Mouse (Mus musculus): ENCODE results near the gene Vamp5. TPM values are rescaled to one million over a fixed set of nuclear protein-coding genes. Genes with fewer than 3 reads are reported as not detected.

Gene Vamp5
- polyA plus RNA-seq, 1 experiment from 2014 or later: 13.7 TPM

DNA sequence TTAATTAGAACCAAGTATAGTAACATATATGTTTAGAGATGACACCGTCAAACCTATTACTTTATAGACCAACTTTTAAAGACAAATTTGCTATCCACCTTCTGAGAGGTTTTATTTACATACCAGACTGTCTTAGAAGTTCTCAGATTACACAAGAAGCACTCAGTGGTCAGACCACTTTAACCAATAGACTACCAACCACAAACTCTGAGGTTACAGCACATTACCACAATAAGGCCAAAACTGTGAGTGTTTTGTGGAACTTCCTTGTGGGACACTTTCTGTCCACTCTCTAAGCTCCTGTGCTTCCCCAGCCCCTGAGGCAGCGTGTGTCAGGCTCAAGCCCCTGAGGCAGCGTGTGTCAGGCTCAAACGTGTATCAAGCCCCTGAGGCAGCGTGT is 51.2 kb downstream of the Vamp5 start:
- no peak overlapping the region for H3K9ac ChIP-seq (ENCODE audit: low read depth, low read length)
- DNase-seq (ENCODE audit: low spot score) (no peak), ATAC-seq (ENCODE audit: low FRiP score) (no peak)
- no peaks in the 10 kb centered on the region for H3K9me3 ChIP-seq (ENCODE audit: control insufficient read depth, low read length)
- H3K4me3 ChIP-seq (ENCODE audit: low read depth, low read length): no peak overlapping the region
- H3K36me3 ChIP-seq (ENCODE audit: control insufficient read depth, insufficient read depth, low read length): peaks cover 8% of the 10 kb centered on the region; the same call in 1 of the 2 replicates
- no peaks in the 10 kb centered on the region for H3K4me1 ChIP-seq (replicated peaks; ENCODE audit: control insufficient read depth, insufficient read depth, low read length)
- H3K4me2 ChIP-seq (replicated peaks; ENCODE audit: low read depth, low read length): no peak overlapping the region
- 94% methylated on average over 5 of the region's 5 CpGs for WGBS
- no peaks in the 10 kb centered on the region for H3K27me3 ChIP-seq (ENCODE audit: control insufficient read depth, insufficient read depth, low read length)
- H3K27ac ChIP-seq (ENCODE audit: low read depth, low read length): no peak overlapping the region

GRCm38 (mm10) chr6:72326274-72326673 is 54.0 kb downstream of the Vamp5 start:
- H3K36me3 ChIP-seq (ENCODE audit: control insufficient read depth, insufficient read depth, low read length): peaks cover 14% of the 10 kb centered on the region
- WGBS: 82% methylated on average over 6 of the region's 6 CpGs
- H3K4me3 ChIP-seq (ENCODE audit: low read depth, low read length): no peak overlapping the region
- H3K4me1 ChIP-seq (replicated peaks; ENCODE audit: control insufficient read depth, insufficient read depth, low read length): no peaks in the 10 kb centered on the region
- H3K9ac ChIP-seq (ENCODE audit: low read depth, low read length): no peak overlapping the region
- no peaks in the 10 kb centered on the region for H3K9me3 ChIP-seq (ENCODE audit: control insufficient read depth, low read length)
- ATAC-seq (ENCODE audit: low FRiP score) (no peak), DNase-seq (ENCODE audit: low spot score) (no peak)
- H3K27ac ChIP-seq (ENCODE audit: low read depth, low read length): no peak overlapping the region
- no peaks in the 10 kb centered on the region for H3K27me3 ChIP-seq (ENCODE audit: control insufficient read depth, insufficient read depth, low read length)
- H3K4me2 ChIP-seq (replicated peaks; ENCODE audit: low read depth, low read length): no peak overlapping the region

- H3K27ac ChIP-seq (ENCODE audit: low read depth, low read length): no peak overlapping the region
- no peaks in the 10 kb centered on the region for H3K4me1 ChIP-seq (replicated peaks; ENCODE audit: control insufficient read depth, insufficient read depth, low read length)
- no peak overlapping the region for H3K4me3 ChIP-seq (ENCODE audit: low read depth, low read length)
- no peak overlapping the region for H3K4me2 ChIP-seq (replicated peaks; ENCODE audit: low read depth, low read length)
- H3K36me3 ChIP-seq (ENCODE audit: control insufficient read depth, insufficient read depth, low read length): peaks cover 20% of the 10 kb centered on the region
- DNase-seq (ENCODE audit: low spot score) (no peak), ATAC-seq (ENCODE audit: low FRiP score) (no peak)
- no peaks in the 10 kb centered on the region for H3K27me3 ChIP-seq (ENCODE audit: control insufficient read depth, insufficient read depth, low read length)
- 88% methylated on average over 6 of the region's 6 CpGs for WGBS
- no peak overlapping the region for H3K9ac ChIP-seq (ENCODE audit: low read depth, low read length)
- no peaks in the 10 kb centered on the region for H3K9me3 ChIP-seq (ENCODE audit: control insufficient read depth, low read length)
Observed at GRCm38 (mm10) chr6:72323786-72324508, 56.3 kb downstream of the Vamp5 start.

GRCm38 (mm10) chr6:72322936-72323335 is 57.3 kb downstream of the Vamp5 start:
- no peak for DNase-seq (ENCODE audit: low spot score)
- 92% methylated on average over 3 of the region's 3 CpGs for WGBS
- Histone ChIP-seq H3K4me3 (ENCODE audit: low read depth, low read length) (no peak overlapping the region), H3K27me3 (ENCODE audit: control insufficient read depth, insufficient read depth, low read length) (no peaks in the 10 kb centered on the region), H3K27ac (ENCODE audit: low read depth, low read length) (no peak overlapping the region), H3K4me1 (replicated peaks; ENCODE audit: control insufficient read depth, insufficient read depth, low read length) (no peaks in the 10 kb centered on the region), H3K36me3 (ENCODE audit: control insufficient read depth, insufficient read depth, low read length) (peaks cover 23% of the 10 kb centered on the region), H3K4me2 (replicated peaks; ENCODE audit: low read depth, low read length) (no peak overlapping the region), H3K9me3 (ENCODE audit: control insufficient read depth, low read length) (no peaks in the 10 kb centered on the region), H3K9ac (ENCODE audit: low read depth, low read length) (no peak overlapping the region)
- ATAC-seq (ENCODE audit: low FRiP score): no peak

GRCm38 (mm10) chr6:72319019-72319418 is 61.2 kb downstream of the Vamp5 start:
- Histone ChIP-seq H3K9me3 (ENCODE audit: control insufficient read depth, low read length) (no peaks in the 10 kb centered on the region), H3K4me3 (ENCODE audit: low read depth, low read length) (no peak overlapping the region), H3K27ac (ENCODE audit: low read depth, low read length) (no peak overlapping the region), H3K36me3 (ENCODE audit: control insufficient read depth, insufficient read depth, low read length) (peaks cover 22% of the 10 kb centered on the region), H3K27me3 (ENCODE audit: control insufficient read depth, insufficient read depth, low read length) (no peaks in the 10 kb centered on the region), H3K9ac (ENCODE audit: low read depth, low read length) (no peak overlapping the region), H3K4me2 (replicated peaks; ENCODE audit: low read depth, low read length) (no peak overlapping the region), H3K4me1 (replicated peaks; ENCODE audit: control insufficient read depth, insufficient read depth, low read length) (no peaks in the 10 kb centered on the region)
- DNase-seq (ENCODE audit: low spot score): peak; percentile 61
- ATAC-seq (ENCODE audit: low FRiP score): no peak
- 86% methylated on average over 11 of the region's 11 CpGs for WGBS

Other genes with a start within 250 kb of the Vamp5 start
- 9.2 and 9.6 TPM in 2 replicates for gene Atoh8, start 144.9 kb downstream of the Vamp5 start, polyA plus RNA-seq (2014; fragmentation: Nextera tagmentation; extraction: Ambion mirVana)
- not detected in 2 replicates for gene Sftpb, start 75.9 kb downstream of the Vamp5 start, polyA plus RNA-seq (2014; fragmentation: Nextera tagmentation; extraction: Ambion mirVana)
- gene Usp39, start 35.3 kb downstream of the Vamp5 start, polyA plus RNA-seq (2014; fragmentation: Nextera tagmentation; extraction: Ambion mirVana): 102 and 113 TPM in 2 replicates
- 17.6 and 28.4 TPM in 2 replicates for gene 0610030E20Rik, start 33.2 kb downstream of the Vamp5 start, polyA plus RNA-seq (2014; fragmentation: Nextera tagmentation; extraction: Ambion mirVana)
- 7.0 and 9.2 TPM in 2 replicates for gene Tmem150a, start 25.0 kb downstream of the Vamp5 start, polyA plus RNA-seq (2014; fragmentation: Nextera tagmentation; extraction: Ambion mirVana)
- gene Rnf181, start 13.5 kb downstream of the Vamp5 start, polyA plus RNA-seq (2014; fragmentation: Nextera tagmentation; extraction: Ambion mirVana): 106 and 111 TPM in 2 replicates
- 35.2 and 37.9 TPM in 2 replicates for gene Vamp8, start 10.2 kb upstream of the Vamp5 start, polyA plus RNA-seq (2014; fragmentation: Nextera tagmentation; extraction: Ambion mirVana)
- 12.9 and 13.1 TPM in 2 replicates for gene Ggcx, start 33.8 kb upstream of the Vamp5 start, polyA plus RNA-seq (2014; fragmentation: Nextera tagmentation; extraction: Ambion mirVana)
- gene Mat2a, start 59.1 kb upstream of the Vamp5 start, polyA plus RNA-seq (2014; fragmentation: Nextera tagmentation; extraction: Ambion mirVana): 409 and 478 TPM in 2 replicates
- 0.45 and 0.66 TPM in 2 replicates for gene Sh2d6, start 141.2 kb upstream of the Vamp5 start, polyA plus RNA-seq (2014; fragmentation: Nextera tagmentation; extraction: Ambion mirVana)
- gene Capg, start 163.9 kb upstream of the Vamp5 start, polyA plus RNA-seq (2014; fragmentation: Nextera tagmentation; extraction: Ambion mirVana): 10.4 TPM in 2 replicates
- 17.7 and 18.5 TPM in 2 replicates for gene Elmod3, start 217.9 kb upstream of the Vamp5 start, polyA plus RNA-seq (2014; fragmentation: Nextera tagmentation; extraction: Ambion mirVana)
- gene Retsat, start 218.0 kb upstream of the Vamp5 start, polyA plus RNA-seq (2014; fragmentation: Nextera tagmentation; extraction: Ambion mirVana): 6.0 and 7.4 TPM in 2 replicates
- gene Tgoln1, start 236.5 kb upstream of the Vamp5 start, polyA plus RNA-seq (2014; fragmentation: Nextera tagmentation; extraction: Ambion mirVana): 41.5 and 42.3 TPM in 2 replicates

All from hindbrain, embryonic 11.5 days (tissue).